Mouse (Mus musculus): ENCODE data around the gene Atp8a1.

The Atp8a1 gene

DNA sequence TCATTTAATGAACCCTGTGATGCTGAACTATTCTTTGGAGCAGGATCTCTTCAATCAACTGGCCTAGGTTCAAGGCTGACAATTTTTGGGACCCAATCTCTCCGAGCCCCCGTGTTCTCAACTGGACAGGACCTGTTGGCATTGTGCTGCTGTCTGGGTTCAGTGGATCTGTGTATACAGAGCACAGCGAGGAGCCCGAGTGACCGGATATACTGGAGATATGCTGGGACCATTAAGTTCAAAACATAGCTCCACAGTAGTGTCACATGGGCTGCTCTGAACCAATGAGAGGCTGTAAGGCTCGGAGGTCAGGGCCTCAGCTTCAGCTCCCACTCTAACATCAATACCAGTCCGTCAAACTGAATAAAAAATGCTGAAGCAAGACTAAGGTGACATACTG lies 217.8 kb downstream of the Atp8a1 start:
- no peak for DNase-seq (ENCODE audit: low spot score)

DNA sequence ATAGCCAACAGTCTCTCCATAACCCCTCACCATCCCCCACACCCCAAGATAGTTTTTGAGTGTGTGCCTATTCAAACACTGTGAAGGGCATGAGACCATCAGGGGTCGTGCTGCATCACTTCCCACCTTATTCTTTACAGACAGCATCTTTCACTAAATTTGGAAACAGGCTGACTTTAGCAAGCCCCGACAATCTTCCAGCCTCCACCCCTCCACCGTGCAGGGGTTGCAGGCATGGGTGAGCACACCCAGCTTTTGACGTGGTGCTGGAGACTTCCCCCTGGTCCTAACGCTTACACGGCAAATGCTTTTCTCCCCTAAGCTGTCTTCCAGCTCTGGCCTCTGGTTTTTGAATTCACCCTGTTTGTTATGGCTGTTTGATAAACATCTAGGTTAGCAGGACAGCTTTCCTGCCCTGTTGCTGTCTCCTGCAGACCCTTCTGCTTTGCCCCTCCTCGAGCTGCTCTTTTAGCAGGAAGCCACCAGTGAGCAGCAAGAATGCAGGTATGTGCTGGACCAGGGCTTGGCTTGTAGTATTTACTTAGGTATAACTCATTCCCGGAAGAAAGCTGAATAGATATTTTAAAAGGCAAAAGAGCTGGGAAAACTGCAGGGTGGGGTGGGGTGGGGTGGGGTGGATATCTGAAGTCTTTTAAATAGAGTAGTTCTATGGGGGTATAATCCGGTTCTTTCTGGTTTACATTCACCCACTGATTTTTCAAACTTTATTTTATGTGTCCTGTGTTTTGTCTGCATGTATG lies 218.9 kb downstream of the Atp8a1 start:
- no peak for DNase-seq (ENCODE audit: low spot score)

DNA sequence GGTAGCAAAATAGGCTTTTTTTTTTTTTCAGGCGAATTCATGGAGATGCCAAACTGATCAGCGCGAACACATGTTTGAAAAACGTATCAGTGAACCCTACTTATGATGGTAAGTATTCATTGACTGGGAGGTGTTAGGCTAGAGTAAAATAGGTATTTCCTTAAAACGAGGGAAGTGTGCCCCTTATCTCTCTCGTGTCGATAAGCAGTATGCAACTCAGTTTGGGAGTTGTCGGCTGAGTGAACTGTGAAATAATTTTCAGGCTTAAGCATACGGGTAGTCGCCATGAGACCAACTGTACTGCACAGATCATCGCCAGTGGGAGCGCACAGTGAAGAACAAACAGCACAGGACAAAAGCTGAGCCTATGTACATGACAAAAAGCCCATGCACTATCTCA lies 226.0 kb downstream of the Atp8a1 start:
- no peak for DNase-seq (ENCODE audit: low spot score)

DNA sequence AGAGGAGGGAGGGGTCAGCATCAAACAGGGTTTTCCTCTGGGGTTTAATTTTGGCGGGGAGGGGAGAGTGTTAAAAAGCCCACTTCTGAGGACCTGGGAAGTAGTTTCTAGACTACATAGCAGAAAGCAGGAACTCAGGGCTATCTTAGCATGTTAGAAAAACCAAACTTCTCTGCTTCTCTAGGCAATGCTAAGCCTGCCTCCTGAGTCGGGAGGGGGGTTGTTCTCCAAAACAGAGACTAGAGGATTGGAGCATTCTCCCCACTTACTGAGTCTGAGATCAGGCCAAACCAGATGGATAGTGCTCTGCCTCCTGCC lies 237.8 kb downstream of the Atp8a1 start:
- DNase-seq (ENCODE audit: low spot score), result no peak

DNA sequence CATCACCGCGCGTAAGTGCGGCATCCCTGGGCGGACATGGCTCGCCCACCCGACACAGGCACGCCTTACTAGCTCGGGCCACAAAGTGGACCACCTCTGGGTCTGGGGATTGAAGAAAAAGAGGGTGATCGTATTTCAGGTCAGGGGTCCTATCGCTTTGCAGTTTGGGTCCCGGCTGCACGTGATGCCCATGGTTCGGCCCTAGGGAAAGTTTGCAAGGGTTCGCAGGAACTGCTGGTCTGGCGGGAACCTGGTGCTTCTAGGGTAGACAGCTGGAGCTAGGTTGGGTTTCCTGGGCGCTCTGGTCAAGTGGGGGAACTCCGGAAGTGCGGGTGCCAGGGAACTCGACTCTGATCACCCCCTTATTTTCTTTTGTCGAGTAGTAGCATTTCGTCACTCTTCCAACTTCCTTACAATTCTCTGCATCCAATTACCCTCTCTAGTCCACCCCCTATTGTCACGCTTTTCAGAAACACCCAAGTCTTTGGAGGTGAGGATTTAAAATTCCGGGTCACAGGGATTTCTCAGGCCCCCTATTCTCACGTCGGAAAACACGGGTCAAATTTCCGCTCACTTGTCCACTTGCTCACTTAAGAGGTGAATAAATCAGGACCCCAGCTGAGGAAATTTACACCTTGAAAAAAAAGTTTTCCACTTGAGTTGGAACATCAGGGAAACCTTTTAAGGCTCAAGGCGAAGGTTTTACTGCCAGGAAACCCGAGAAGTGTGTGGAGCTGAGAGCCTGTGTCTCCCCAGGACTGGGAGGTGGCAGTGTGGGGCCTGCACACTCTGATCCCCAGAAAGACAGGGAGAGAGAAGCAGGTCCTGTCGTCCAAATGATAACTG lies 238.3 kb downstream of the Atp8a1 start:
- DNase-seq (ENCODE audit: low spot score), result no peak

DNA sequence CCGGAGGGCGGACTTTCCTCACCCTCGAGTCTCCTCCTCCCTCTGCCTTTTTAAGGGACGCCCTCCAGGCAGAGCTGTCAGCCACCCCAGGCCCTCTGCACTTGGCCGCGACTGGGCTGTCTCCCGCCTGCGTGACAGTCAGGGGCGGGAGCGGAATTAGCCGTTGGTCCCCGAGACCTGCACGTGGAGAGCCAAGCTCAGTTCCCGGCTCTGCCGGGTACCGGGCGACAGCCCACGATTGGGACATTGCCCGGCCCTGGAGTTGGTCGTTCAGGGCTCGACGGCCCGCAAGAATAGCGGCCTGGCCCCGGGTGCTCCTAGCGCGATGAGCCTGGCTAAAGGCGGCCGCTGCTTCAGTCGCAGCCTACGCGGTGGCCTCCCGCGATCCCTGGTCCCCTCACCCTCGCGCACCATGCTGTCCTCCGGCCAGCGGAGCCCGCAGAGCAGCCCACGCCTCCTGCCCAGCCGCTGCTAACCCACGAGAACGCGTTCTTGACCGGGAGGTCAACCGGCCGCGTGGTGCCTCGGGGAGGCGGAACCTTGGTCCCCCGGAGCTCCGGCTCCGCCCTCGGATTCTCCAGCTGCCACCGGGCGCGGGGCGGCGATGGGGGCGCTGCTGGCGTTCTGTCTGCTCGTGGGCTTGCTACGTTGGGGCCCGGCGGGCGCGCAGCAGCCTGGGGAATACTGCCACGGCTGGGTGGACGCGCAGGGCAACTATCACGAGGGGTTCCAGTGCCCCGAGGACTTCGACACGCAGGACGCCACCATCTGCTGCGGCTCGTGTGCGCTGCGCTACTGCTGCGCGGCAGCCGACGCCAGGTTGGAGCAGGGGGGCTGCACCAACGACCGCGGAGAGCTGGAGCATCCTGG lies 239.2 kb downstream of the Atp8a1 start, which contains the start of gene Shisa3:
Shisa3 (plus strand) TSS at position 79 of the 870 bp plus-strand sequence.
- DNase-seq (ENCODE audit: low spot score), result no peak

DNA sequence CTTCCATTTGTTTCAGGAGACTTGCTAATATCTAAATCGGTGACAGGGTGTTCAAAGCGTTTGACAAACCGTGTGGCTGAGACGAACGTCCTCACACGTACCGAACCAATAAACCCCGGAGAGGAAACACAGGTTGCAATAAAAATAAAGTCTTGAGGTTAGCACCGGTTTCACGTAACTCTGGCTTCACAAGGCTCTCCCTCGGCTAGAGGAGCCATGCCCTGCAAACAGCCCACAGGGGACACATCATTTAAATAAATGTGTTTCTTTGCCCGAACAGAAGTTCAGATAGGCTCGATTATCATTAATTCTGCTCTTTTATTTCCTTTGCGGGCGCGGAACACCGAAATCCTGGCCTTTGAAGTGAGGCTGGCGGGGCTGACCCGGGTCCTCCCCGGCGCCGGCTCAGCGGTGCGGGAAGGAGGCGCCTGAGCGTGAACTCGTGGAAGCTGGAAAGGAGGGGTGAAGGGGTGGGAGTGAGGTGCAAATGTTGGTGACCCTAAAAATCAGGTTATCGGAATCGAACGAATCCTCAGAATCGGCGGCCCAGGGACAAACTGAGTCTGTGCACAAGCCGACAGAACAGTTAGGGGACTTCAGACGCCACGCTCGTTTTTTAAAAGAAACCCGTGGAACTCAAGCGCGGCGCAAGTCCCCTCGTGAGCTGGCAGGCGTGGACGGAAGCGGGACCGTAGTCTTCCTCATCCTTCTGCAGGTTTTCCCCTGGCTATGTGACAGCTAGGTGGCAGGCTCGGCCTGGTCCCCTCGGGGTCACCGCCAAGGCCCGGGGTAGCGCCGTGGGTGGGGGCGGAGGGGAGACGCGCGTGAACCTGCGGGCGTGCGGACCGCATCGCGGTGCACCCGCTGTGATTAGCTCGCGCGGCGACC lies 240.1 kb downstream of the Atp8a1 start:
- DNase-seq (ENCODE audit: low spot score), result peak; percentile 22

DNA sequence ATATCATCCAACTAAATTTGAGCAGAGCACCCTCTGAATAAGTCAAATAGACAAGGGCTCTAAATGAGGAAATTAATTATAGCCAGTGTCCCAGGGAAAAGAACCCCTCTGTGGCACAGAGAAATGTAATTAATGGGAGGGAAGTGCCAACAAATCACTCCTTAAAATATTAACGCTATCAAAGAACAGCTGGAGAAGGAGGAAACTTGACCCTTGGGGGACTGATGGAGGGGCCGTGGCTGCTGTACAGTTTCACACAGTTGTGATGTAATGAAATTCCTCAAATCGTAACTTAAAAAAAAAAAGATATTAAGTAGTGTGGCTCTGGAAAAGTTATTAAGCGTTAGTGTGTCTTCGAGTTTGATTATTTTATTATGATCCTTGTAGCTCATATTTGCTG lies 241.3 kb downstream of the Atp8a1 start:
- no peak for DNase-seq (ENCODE audit: low spot score)

DNA sequence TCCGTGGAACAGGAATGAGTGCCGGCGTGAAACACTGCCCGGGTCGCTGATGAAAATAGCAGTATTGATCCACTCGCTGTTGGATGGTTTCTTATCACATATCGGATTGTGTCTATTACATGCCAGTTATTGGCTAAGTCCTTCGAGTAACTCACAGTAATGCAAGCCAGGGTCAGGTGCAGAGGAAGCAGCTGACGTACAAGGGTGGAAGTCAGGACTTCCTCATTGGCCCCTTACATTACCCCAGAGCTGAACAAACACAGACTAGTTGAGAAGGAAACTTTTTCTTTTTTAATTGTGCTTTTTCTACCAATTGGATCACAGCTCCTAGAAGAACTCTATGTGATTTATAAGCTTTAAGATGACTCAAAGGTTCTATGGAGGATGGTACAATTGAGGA lies 247.3 kb downstream of the Atp8a1 start:
- no peak for DNase-seq (ENCODE audit: low spot score)

DNA sequence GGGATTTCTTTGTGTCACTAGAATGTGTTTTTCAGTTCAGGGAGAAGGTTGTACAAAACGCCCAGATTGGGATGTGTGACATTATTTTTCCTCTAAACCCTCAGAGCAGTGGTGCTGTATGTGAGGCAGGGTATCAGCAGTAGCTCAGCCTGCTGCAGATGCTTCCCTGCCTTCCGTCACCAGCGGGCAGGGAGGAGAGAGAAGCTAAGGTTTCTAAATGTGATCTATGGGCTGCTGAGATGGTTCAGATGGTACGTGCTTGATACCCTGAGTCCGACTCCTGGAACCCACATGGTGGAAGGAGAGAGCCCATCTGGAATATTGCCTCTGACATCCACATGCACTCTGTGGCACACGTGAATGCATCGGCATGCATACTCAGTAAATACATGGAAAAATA lies 251.6 kb downstream of the Atp8a1 start:
- DNase-seq (ENCODE audit: low spot score), result no peak

DNA sequence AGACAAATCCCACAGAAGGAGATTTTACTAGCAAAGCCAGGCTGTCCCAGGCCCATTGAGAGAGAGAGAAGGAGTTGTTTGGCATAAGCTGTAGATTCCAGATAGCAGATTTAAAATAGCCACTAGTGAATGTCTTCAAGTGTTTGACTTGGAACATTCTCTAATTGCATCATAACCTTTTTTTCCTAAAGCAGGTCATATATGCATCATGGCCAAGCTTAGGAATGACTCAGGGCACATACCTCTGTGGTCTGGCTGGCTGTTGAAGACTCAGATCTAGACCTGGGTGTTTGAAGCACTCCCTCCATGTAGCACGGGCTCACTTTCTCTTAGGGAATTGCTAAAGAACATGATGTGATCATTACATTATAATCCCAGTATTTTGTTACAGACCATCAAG lies 252.2 kb downstream of the Atp8a1 start:
- no peak for DNase-seq (ENCODE audit: low spot score)

DNA sequence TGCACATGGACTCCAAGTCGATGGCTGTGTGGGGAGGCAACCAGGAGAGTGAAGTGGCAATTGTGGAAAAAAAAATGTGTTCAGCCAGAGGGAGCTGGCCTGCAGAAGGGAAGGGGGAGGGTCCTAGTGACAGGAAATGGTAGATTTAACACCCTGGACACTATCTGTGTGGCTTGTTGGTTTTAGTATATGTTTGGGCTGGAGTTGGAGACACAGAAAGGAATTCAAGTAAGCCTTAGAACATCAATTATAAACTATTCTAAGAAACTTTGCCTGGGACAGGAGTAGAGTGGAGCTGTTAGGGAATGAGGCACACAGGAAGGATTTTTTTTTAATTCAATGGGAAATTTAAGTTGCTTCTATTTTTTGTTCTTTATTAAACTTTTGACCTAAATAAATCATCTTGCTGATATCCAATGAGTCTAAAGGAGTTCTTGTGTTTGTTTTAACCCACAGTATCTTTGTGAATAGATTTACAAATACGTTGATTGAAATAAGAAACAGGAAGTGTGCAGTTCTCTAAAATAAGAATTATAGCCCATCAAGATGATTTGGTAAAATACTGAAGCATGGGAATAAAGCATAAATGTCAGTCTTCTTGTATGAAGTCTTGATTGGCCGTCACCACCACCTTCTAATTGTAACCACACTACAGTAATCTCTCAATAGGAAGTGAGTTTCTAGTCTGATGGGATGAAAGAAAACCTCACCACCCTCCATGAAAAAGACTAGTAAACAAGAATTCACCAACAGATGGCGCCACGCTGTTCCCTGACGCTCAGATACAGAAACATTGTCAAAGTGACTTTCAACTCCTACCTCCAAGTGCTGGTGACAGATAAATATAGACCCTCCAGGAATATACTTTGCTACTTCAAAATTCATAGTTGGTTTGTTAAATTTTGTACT lies 267.3 kb downstream of the Atp8a1 start:
- DNase-seq (ENCODE audit: low spot score), result no peak

DNA sequence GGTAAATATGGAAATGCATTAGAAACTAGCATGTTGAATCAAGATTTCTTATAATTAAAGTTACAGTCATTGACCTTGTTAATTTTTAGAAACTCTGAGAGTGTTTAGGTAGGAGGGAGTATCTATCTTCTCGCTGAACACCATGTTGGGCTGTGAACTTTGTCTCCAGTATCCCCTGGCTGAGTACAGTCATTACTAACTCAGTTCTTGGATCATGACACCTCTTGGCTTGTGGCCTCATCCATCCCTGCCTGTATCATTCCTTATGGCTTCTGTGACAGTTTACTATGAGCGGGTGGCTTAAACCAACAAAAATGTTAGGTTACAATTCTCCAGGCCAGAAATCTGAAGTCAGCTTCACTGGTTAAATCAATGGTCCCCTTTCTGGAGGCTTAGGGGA lies 271.5 kb downstream of the Atp8a1 start:
- no peak for DNase-seq (ENCODE audit: low spot score)

DNA sequence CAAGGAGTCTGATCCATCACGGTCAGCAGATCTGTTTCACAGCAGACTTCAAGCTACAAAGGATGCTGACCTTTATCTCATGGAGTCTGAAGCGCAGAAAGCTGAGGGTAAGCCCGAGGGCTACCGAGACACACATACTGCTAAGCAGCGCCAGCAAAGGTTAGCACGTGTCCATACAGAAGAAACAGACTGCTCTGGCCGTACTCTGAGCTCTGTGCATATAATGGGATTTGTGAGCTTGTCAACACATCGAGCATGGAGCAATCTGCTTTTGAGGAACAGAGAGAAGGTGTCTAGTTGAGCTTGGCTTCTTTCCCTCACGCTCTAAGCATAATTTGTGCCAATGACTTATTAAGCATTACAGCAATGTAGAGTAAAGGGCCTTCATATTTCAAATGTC lies 273.2 kb downstream of the Atp8a1 start:
- DNase-seq (ENCODE audit: low spot score), result no peak

DNA sequence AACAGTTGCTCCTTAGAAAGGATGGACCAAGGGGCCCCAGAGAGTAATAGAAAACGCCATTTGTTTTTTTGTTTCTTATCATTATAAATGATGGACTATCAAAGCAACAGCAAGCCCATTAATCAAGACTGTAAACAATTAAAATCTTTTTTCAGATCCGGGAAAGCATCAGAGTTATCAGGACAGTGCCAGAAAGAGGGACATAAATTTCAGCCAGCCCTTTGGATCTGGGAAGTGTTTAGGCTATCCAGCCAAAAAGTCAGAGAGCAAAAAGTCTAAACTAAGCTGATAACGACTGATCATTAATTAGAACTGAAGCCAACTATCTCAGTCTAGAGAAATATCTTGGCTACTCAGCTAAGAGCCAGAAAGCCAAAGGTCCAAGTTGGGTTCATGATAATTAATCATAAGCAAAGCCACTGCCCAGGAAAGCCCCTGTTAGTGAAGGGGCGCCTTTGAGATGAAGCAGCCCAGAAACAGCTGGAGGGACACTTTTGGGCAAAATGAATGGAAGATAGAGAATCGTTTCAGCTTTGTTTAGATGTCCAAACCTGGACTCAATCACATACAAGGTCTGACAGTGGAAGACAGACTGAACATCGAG lies 274.6 kb downstream of the Atp8a1 start:
- DNase-seq (ENCODE audit: low spot score), result no peak
